Mouse (Mus musculus) hindbrain, embryonic 12.5 days (tissue): ENCODE measurements around the gene Sema6d. TPM values are rescaled to one million over a fixed set of nuclear protein-coding genes. Genes with fewer than 3 reads are reported as not detected.

Source experiments
- ATAC-seq: fragments of 200-750 bp; cut with Nextera tagmentation; 2 replicates; pipeline ENCODE4 v1.8.0; 2017; ENCODE audit warnings: moderate TSS enrichment; ENCODE audit not compliant: low FRiP score
- H3K27ac ChIP-seq: fragments of 300-500 bp; sonication (generic); 2 replicates; pipeline ENCODE4 v1.5.1; 2016; ENCODE audit warnings: mild to moderate bottlenecking
- H3K27me3 ChIP-seq: fragments of 300-500 bp; sonication (generic); 2 replicates; pipeline ENCODE4 v1.6.1; 2016; ENCODE audit warnings: mild to moderate bottlenecking
- H3K36me3 ChIP-seq: fragments of 300-500 bp; sonication (generic); 2 replicates; pipeline ENCODE4 v1.6.1; 2016; ENCODE audit warnings: mild to moderate bottlenecking
- H3K4me1 ChIP-seq: fragments of 300-500 bp; sonication (generic); 2 replicates; pipeline ENCODE4 v1.6.1; 2016
- H3K4me2 ChIP-seq: fragments of 300-500 bp; sonication (generic); replicated peaks from 2 replicates; pipeline ENCODE4 v1.6.1; 2016; ENCODE audit warnings: mild to moderate bottlenecking
- H3K4me3 ChIP-seq: fragments of 300-500 bp; sonication (generic); 2 replicates; pipeline ENCODE4 v1.5.1; 2016; ENCODE audit warnings: mild to moderate bottlenecking
- H3K9ac ChIP-seq: fragments of 300-500 bp; sonication (generic); 2 replicates; pipeline ENCODE4 v1.6.1; 2016; ENCODE audit warnings: mild to moderate bottlenecking, moderate library complexity
- H3K9me3 ChIP-seq: fragments of 300-500 bp; sonication (generic); replicated peaks from 2 replicates; pipeline ENCODE4 v1.6.1; 2016; ENCODE audit warnings: mild to moderate bottlenecking
- WGBS: fragments of 180-500 bp; shearing (Covaris S2); methylation state at CpG from one replicate; pipeline ENCODE4 v1.1.7; 2016; 5-methylcytosine and 5-hydroxymethylcytosine counted together
- polyA plus RNA-seq: library from polyadenylated mRNA; unstranded; fragments of >200 nt; fragmentation: Nextera tagmentation; extraction: Ambion mirVana; gene quantifications from 2 replicates; pipeline ENCODE4 v1.2.1, GENCODE M21; 2016

Sema6d gene
- polyA plus RNA-seq, result 25.5 and 28.5 TPM in 2 replicates

GRCm38 (mm10) chr2:124089813-124090230 lies at the start of gene Sema6d:
Gene Sema6d, plus strand, starts transcription at chr2:124089969.
- Histone ChIP-seq H3K27ac (peak within 1 kb of the TSS; percentile 48; the same call in 1 of the 2 replicates), H3K4me1 (peaks cover 10% of the 10 kb centered on the region; the same call in 1 of the 2 replicates), H3K9ac (peak within 1 kb of the TSS; percentile 73), H3K36me3 (no peaks in the 10 kb centered on the region), H3K27me3 (peaks cover 29% of the 10 kb centered on the region), H3K9me3 (no peaks in the 10 kb centered on the region), H3K4me3 (peak within 1 kb of the TSS; percentile 58), H3K4me2 (peak within 1 kb of the TSS; percentile 87)
- peak; percentile 81 for ATAC-seq
- 2% methylated on average over 29 of the region's 29 CpGs for WGBS

- H3K4me1 ChIP-seq, result no peaks in the 10 kb centered on the region
- no peak overlapping the region for H3K4me3 ChIP-seq
- no peak overlapping the region for H3K27ac ChIP-seq
- H3K27me3 ChIP-seq, result no peaks in the 10 kb centered on the region
- H3K36me3 ChIP-seq, result no peaks in the 10 kb centered on the region
- ATAC-seq, result no peak
- H3K4me2 ChIP-seq, result no peak overlapping the region
- no peaks in the 10 kb centered on the region for H3K9me3 ChIP-seq
- H3K9ac ChIP-seq, result no peak overlapping the region
- WGBS, result 78% methylated on average over 3 of the region's 3 CpGs
These were observed 29.9 kb upstream of the Sema6d start for GRCm38 (mm10) chr2:124059910-124060309.

GRCm38 (mm10) chr2:124068380-124068779 lies 21.4 kb upstream of the Sema6d start:
- WGBS, result 88% methylated on average over 4 of the region's 4 CpGs
- Histone ChIP-seq H3K4me3 (no peak overlapping the region), H3K27me3 (no peaks in the 10 kb centered on the region), H3K4me1 (no peaks in the 10 kb centered on the region), H3K27ac (no peak overlapping the region), H3K9me3 (no peaks in the 10 kb centered on the region), H3K36me3 (no peaks in the 10 kb centered on the region), H3K4me2 (no peak overlapping the region), H3K9ac (no peak overlapping the region)
- ATAC-seq, result no peak

GRCm38 (mm10) chr2:124070664-124071063 lies 19.1 kb upstream of the Sema6d start:
- Histone ChIP-seq H3K27me3 (no peaks in the 10 kb centered on the region), H3K27ac (no peak overlapping the region), H3K9me3 (no peaks in the 10 kb centered on the region), H3K4me2 (no peak overlapping the region), H3K9ac (no peak overlapping the region), H3K4me1 (no peaks in the 10 kb centered on the region), H3K4me3 (no peak overlapping the region), H3K36me3 (no peaks in the 10 kb centered on the region)
- 56% methylated on average over 2 of the region's 2 CpGs for whole genome bisulfite sequencing
- ATAC-seq, result no peak

GRCm38 (mm10) chr2:124071380-124071779 lies 18.4 kb upstream of the Sema6d start:
- no peaks in the 10 kb centered on the region for H3K4me1 ChIP-seq
- no peaks in the 10 kb centered on the region for H3K27me3 ChIP-seq
- H3K4me3 ChIP-seq, result no peak overlapping the region
- no peaks in the 10 kb centered on the region for H3K36me3 ChIP-seq
- H3K4me2 ChIP-seq, result no peak overlapping the region
- no peaks in the 10 kb centered on the region for H3K9me3 ChIP-seq
- no peak overlapping the region for H3K27ac ChIP-seq
- no peak overlapping the region for H3K9ac ChIP-seq
- ATAC-seq, result no peak
- whole genome bisulfite sequencing, result 13% methylated on average over 2 of the region's 2 CpGs

GRCm38 (mm10) chr2:124090231-124091141 lies 717 bp downstream of the Sema6d start:
- H3K27me3 ChIP-seq, result peaks cover 29% of the 10 kb centered on the region
- peak overlapping the region; percentile 87 for H3K4me2 ChIP-seq
- H3K9ac ChIP-seq, result peak overlapping the region; percentile 73
- H3K4me1 ChIP-seq, result peaks cover 10% of the 10 kb centered on the region; the same call in 1 of the 2 replicates
- H3K27ac ChIP-seq, result peak overlapping the region; percentile 48; the same call in 1 of the 2 replicates
- H3K9me3 ChIP-seq, result no peaks in the 10 kb centered on the region
- ATAC-seq, result peak; percentile 75
- 1% methylated on average over 48 of the region's 49 CpGs for WGBS
- peak overlapping the region; percentile 58 for H3K4me3 ChIP-seq
- no peaks in the 10 kb centered on the region for H3K36me3 ChIP-seq

- no peaks in the 10 kb centered on the region for H3K4me1 ChIP-seq
- no peaks in the 10 kb centered on the region for H3K27me3 ChIP-seq
- H3K4me3 ChIP-seq, result no peak overlapping the region
- H3K27ac ChIP-seq, result no peak overlapping the region
- no peak overlapping the region for H3K9ac ChIP-seq
- H3K36me3 ChIP-seq, result no peaks in the 10 kb centered on the region
- 49% methylated on average over 1 of the region's 1 CpGs for WGBS
- ATAC-seq, result no peak
- no peaks in the 10 kb centered on the region for H3K9me3 ChIP-seq
- no peak overlapping the region for H3K4me2 ChIP-seq
These were observed 9.9 kb downstream of the Sema6d start for GRCm38 (mm10) chr2:124099697-124100096.

- no peak overlapping the region for H3K4me3 ChIP-seq
- H3K9ac ChIP-seq, result no peak overlapping the region
- no peak overlapping the region for H3K27ac ChIP-seq
- no peaks in the 10 kb centered on the region for H3K36me3 ChIP-seq
- no peaks in the 10 kb centered on the region for H3K9me3 ChIP-seq
- no peaks in the 10 kb centered on the region for H3K27me3 ChIP-seq
- 27% methylated on average over 9 of the region's 9 CpGs for WGBS
- ATAC-seq, result peak; percentile 73; the same call in 1 of the 2 replicates
- no peak overlapping the region for H3K4me2 ChIP-seq
- no peaks in the 10 kb centered on the region for H3K4me1 ChIP-seq
These were observed 10.9 kb downstream of the Sema6d start for GRCm38 (mm10) chr2:124100486-124101200.

- H3K9ac ChIP-seq, result no peak overlapping the region
- H3K27me3 ChIP-seq, result no peaks in the 10 kb centered on the region
- H3K9me3 ChIP-seq, result no peaks in the 10 kb centered on the region
- H3K4me3 ChIP-seq, result no peak overlapping the region
- 0 out of 2 replicates have a peak, but pooled peaks have one; percentile 29 for ATAC-seq
- H3K4me2 ChIP-seq, result no peak overlapping the region
- H3K27ac ChIP-seq, result no peak overlapping the region
- H3K4me1 ChIP-seq, result no peaks in the 10 kb centered on the region
- H3K36me3 ChIP-seq, result no peaks in the 10 kb centered on the region
These were observed 11.4 kb downstream of the Sema6d start for GRCm38 (mm10) chr2:124101201-124101517.

- no peaks in the 10 kb centered on the region for H3K36me3 ChIP-seq
- H3K9me3 ChIP-seq, result no peaks in the 10 kb centered on the region
- ATAC-seq, result no peak
- H3K4me1 ChIP-seq, result no peaks in the 10 kb centered on the region
- no peak overlapping the region for H3K9ac ChIP-seq
- no peak overlapping the region for H3K4me3 ChIP-seq
- no peak overlapping the region for H3K27ac ChIP-seq
- no peaks in the 10 kb centered on the region for H3K27me3 ChIP-seq
- 72% methylated on average over 5 of the region's 5 CpGs for WGBS
- H3K4me2 ChIP-seq, result no peak overlapping the region
These were observed 11.8 kb downstream of the Sema6d start for GRCm38 (mm10) chr2:124101580-124101979.

- no peak for ATAC-seq
- no peaks in the 10 kb centered on the region for H3K36me3 ChIP-seq
These were observed 13.5 kb downstream of the Sema6d start for GRCm38 (mm10) chr2:124103277-124103676.

GRCm38 (mm10) chr2:124118469-124119243 lies 28.9 kb downstream of the Sema6d start:
- H3K4me2 ChIP-seq, result no peak overlapping the region
- H3K9ac ChIP-seq, result no peak overlapping the region
- H3K9me3 ChIP-seq, result no peaks in the 10 kb centered on the region
- 68% methylated on average over 11 of the region's 11 CpGs for WGBS
- no peak overlapping the region for H3K4me3 ChIP-seq
- H3K27me3 ChIP-seq, result no peaks in the 10 kb centered on the region
- ATAC-seq, result no peak
- H3K4me1 ChIP-seq, result no peaks in the 10 kb centered on the region
- H3K36me3 ChIP-seq, result no peaks in the 10 kb centered on the region
- H3K27ac ChIP-seq, result no peak overlapping the region

More at GRCm38 (mm10) chr2:124103277-124103676, 13.5 kb downstream of the Sema6d start:
- no peak overlapping the region for H3K4me3 ChIP-seq
- H3K9ac ChIP-seq, result no peak overlapping the region
- no peak overlapping the region for H3K27ac ChIP-seq
- no peaks in the 10 kb centered on the region for H3K9me3 ChIP-seq
- no peaks in the 10 kb centered on the region for H3K27me3 ChIP-seq
- H3K4me2 ChIP-seq, result no peak overlapping the region
- H3K4me1 ChIP-seq, result no peaks in the 10 kb centered on the region
